Mouse (Mus musculus) limb, embryonic 15.5 days (tissue): ENCODE measurements at regions not wholly inside any gene's neighbourhood (a gene's known extent, or its start where the extent isn't known, plus 50 kb on each side); places are given as distances from the start of the nearest gene placed in this dataset.

Source experiments
- ATAC-seq: fragments of 200-750 bp; cut with Nextera tagmentation; 2 replicates; pipeline ENCODE4 v1.8.0; 2017; ENCODE audit warnings: low read depth, moderate TSS enrichment; ENCODE audit not compliant: insufficient number of reproducible peaks, low FRiP score, low TSS enrichment
- H3K27ac ChIP-seq: fragments of 300-500 bp; sonication (generic); 2 replicates; pipeline ENCODE4 v1.5.1; 2015; ENCODE audit warnings: moderate library complexity, mild to moderate bottlenecking, inconsistent platforms
- H3K27me3 ChIP-seq: fragments of 300-500 bp; sonication (generic); 2 replicates; pipeline ENCODE4 v1.6.1; 2015; ENCODE audit warnings: inconsistent platforms
- H3K36me3 ChIP-seq: fragments of 300-500 bp; sonication (generic); 2 replicates; pipeline ENCODE4 v1.6.1; 2015; ENCODE audit warnings: inconsistent platforms
- H3K4me1 ChIP-seq: fragments of 300-500 bp; sonication (generic); 2 replicates; pipeline ENCODE4 v1.6.1; 2015; ENCODE audit warnings: inconsistent platforms
- H3K4me2 ChIP-seq: fragments of 300-500 bp; sonication (generic); 2 replicates; pipeline ENCODE4 v1.6.1; 2015; ENCODE audit warnings: mild to moderate bottlenecking, inconsistent platforms
- H3K4me3 ChIP-seq: fragments of 300-500 bp; sonication (generic); 2 replicates; pipeline ENCODE4 v1.5.1; 2015; ENCODE audit warnings: mild to moderate bottlenecking, inconsistent platforms
- H3K9ac ChIP-seq: fragments of 300-500 bp; sonication (generic); 2 replicates; pipeline ENCODE4 v1.6.1; 2015; ENCODE audit warnings: inconsistent platforms
- H3K9me3 ChIP-seq: fragments of 300-500 bp; sonication (generic); 2 replicates; pipeline ENCODE4 v1.6.1; 2016; ENCODE audit warnings: inconsistent platforms
- WGBS: fragments of 180-500 bp; shearing (Covaris S2); methylation state at CpG from one replicate; pipeline ENCODE4 v1.1.7; 2015; 5-methylcytosine and 5-hydroxymethylcytosine counted together

- 35% methylated on average over 4 of the region's 4 CpGs for WGBS
- Histone ChIP-seq H3K4me1 (peaks cover 7% of the 10 kb centered on the region), H3K27ac (no peak overlapping the region), H3K9me3 (no peaks in the 10 kb centered on the region), H3K36me3 (no peaks in the 10 kb centered on the region), H3K4me2 (no peak overlapping the region), H3K27me3 (no peaks in the 10 kb centered on the region), H3K9ac (no peak overlapping the region), H3K4me3 (no peak overlapping the region)
- no peak for ATAC-seq
Measured at GRCm38 (mm10) chr17:45966736-45967135, 65.4 kb downstream of the Vegfa start.

GRCm38 (mm10) chr17:45964031-45964430 is 68.1 kb downstream of the Vegfa start:
- Histone ChIP-seq H3K36me3 (no peaks in the 10 kb centered on the region), H3K9ac (no peak overlapping the region), H3K27me3 (no peaks in the 10 kb centered on the region), H3K4me3 (no peak overlapping the region), H3K9me3 (no peaks in the 10 kb centered on the region), H3K4me2 (no peak overlapping the region), H3K27ac (no peak overlapping the region), H3K4me1 (peaks cover 7% of the 10 kb centered on the region)
- ATAC-seq, result no peak

- Histone ChIP-seq H3K9me3 (no peaks in the 10 kb centered on the region), H3K27ac (no peak overlapping the region), H3K9ac (no peak overlapping the region), H3K4me3 (no peak overlapping the region), H3K4me2 (no peak overlapping the region), H3K27me3 (no peaks in the 10 kb centered on the region), H3K4me1 (peaks cover 7% of the 10 kb centered on the region), H3K36me3 (no peaks in the 10 kb centered on the region)
- no peak for ATAC-seq
- 34% methylated on average over 3 of the region's 3 CpGs for WGBS
Measured at GRCm38 (mm10) chr17:45963332-45963731, 68.8 kb downstream of the Vegfa start.

GRCm38 (mm10) chr17:45961626-45962319 is 70.4 kb downstream of the Vegfa start:
- H3K9ac ChIP-seq, result no peak overlapping the region
- 71% methylated on average over 16 of the region's 16 CpGs for WGBS
- H3K9me3 ChIP-seq, result no peaks in the 10 kb centered on the region
- H3K4me2 ChIP-seq, result no peak overlapping the region
- H3K4me3 ChIP-seq, result no peak overlapping the region
- H3K4me1 ChIP-seq, result peaks cover 4% of the 10 kb centered on the region
- H3K27me3 ChIP-seq, result no peaks in the 10 kb centered on the region
- H3K27ac ChIP-seq, result no peak overlapping the region
- no peak for ATAC-seq
- no peaks in the 10 kb centered on the region for H3K36me3 ChIP-seq

GRCm38 (mm10) chr17:45958094-45958881 is 73.9 kb downstream of the Vegfa start:
- Histone ChIP-seq H3K4me3 (no peak overlapping the region), H3K27ac (no peak overlapping the region), H3K27me3 (no peaks in the 10 kb centered on the region), H3K36me3 (no peaks in the 10 kb centered on the region), H3K9me3 (no peaks in the 10 kb centered on the region), H3K4me2 (no peak overlapping the region), H3K4me1 (peaks cover 5% of the 10 kb centered on the region; the same call in 1 of the 2 replicates), H3K9ac (no peak overlapping the region)
- ATAC-seq, result no peak
- WGBS, result 77% methylated on average over 7 of the region's 7 CpGs

GRCm38 (mm10) chr17:45955481-45955880 is 76.7 kb downstream of the Vegfa start:
- H3K9me3 ChIP-seq, result no peaks in the 10 kb centered on the region
- H3K27me3 ChIP-seq, result no peaks in the 10 kb centered on the region
- H3K36me3 ChIP-seq, result no peaks in the 10 kb centered on the region
- H3K4me3 ChIP-seq, result no peak overlapping the region
- H3K27ac ChIP-seq, result no peak overlapping the region
- no peak for ATAC-seq
- H3K4me2 ChIP-seq, result no peak overlapping the region
- H3K4me1 ChIP-seq, result peaks cover 5% of the 10 kb centered on the region; the same call in 1 of the 2 replicates
- H3K9ac ChIP-seq, result no peak overlapping the region
- WGBS, result 58% methylated on average over 10 of the region's 10 CpGs

GRCm38 (mm10) chr17:45954824-45955223 is 77.3 kb downstream of the Vegfa start:
- Histone ChIP-seq H3K9me3 (no peaks in the 10 kb centered on the region), H3K4me2 (no peak overlapping the region), H3K4me1 (peaks cover 5% of the 10 kb centered on the region; the same call in 1 of the 2 replicates), H3K36me3 (no peaks in the 10 kb centered on the region), H3K27ac (no peak overlapping the region), H3K27me3 (no peaks in the 10 kb centered on the region), H3K9ac (no peak overlapping the region), H3K4me3 (no peak overlapping the region)
- 86% methylated on average over 7 of the region's 7 CpGs for WGBS
- no peak for ATAC-seq

- no peak overlapping the region for H3K27ac ChIP-seq
- no peaks in the 10 kb centered on the region for H3K9me3 ChIP-seq
- H3K4me3 ChIP-seq, result no peak overlapping the region
- peaks cover 5% of the 10 kb centered on the region; the same call in 1 of the 2 replicates for H3K4me1 ChIP-seq
- ATAC-seq, result no peak
- H3K9ac ChIP-seq, result no peak overlapping the region
- H3K27me3 ChIP-seq, result no peaks in the 10 kb centered on the region
- H3K4me2 ChIP-seq, result no peak overlapping the region
- no peaks in the 10 kb centered on the region for H3K36me3 ChIP-seq
- 79% methylated on average over 8 of the region's 8 CpGs for WGBS
Measured at GRCm38 (mm10) chr17:45953523-45953922, 78.6 kb downstream of the Vegfa start.

GRCm38 (mm10) chr17:45950533-45951164 is 81.5 kb downstream of the Vegfa start:
- Histone ChIP-seq H3K4me3 (no peak overlapping the region), H3K36me3 (no peaks in the 10 kb centered on the region), H3K4me2 (no peak overlapping the region), H3K4me1 (no peaks in the 10 kb centered on the region), H3K9ac (no peak overlapping the region), H3K9me3 (no peaks in the 10 kb centered on the region), H3K27me3 (no peaks in the 10 kb centered on the region), H3K27ac (no peak overlapping the region)
- WGBS, result 54% methylated on average over 9 of the region's 9 CpGs
- no peak for ATAC-seq

GRCm38 (mm10) chr17:45949141-45949540 is 83.0 kb downstream of the Vegfa start:
- Histone ChIP-seq H3K4me2 (no peak overlapping the region), H3K27me3 (no peaks in the 10 kb centered on the region), H3K4me3 (no peak overlapping the region), H3K9me3 (no peaks in the 10 kb centered on the region), H3K27ac (no peak overlapping the region), H3K4me1 (no peaks in the 10 kb centered on the region), H3K36me3 (no peaks in the 10 kb centered on the region), H3K9ac (no peak overlapping the region)
- ATAC-seq, result no peak
- 74% methylated on average over 6 of the region's 6 CpGs for WGBS

- no peak overlapping the region for H3K9ac ChIP-seq
- no peak overlapping the region for H3K4me3 ChIP-seq
- no peaks in the 10 kb centered on the region for H3K27me3 ChIP-seq
- H3K9me3 ChIP-seq, result no peaks in the 10 kb centered on the region
- no peak overlapping the region for H3K27ac ChIP-seq
- H3K4me1 ChIP-seq, result no peaks in the 10 kb centered on the region
- ATAC-seq, result no peak
- WGBS, result 48% methylated on average over 5 of the region's 5 CpGs
- H3K36me3 ChIP-seq, result no peaks in the 10 kb centered on the region
- H3K4me2 ChIP-seq, result no peak overlapping the region
Measured at GRCm38 (mm10) chr17:45948314-45948935, 83.7 kb downstream of the Vegfa start.

- H3K4me1 ChIP-seq, result no peaks in the 10 kb centered on the region
- H3K9ac ChIP-seq, result no peak overlapping the region
- H3K27me3 ChIP-seq, result no peaks in the 10 kb centered on the region
- 0 out of 2 replicates have a peak, but pooled peaks have one; percentile 48 for ATAC-seq
- no peak overlapping the region for H3K4me2 ChIP-seq
- WGBS, result 48% methylated on average over 3 of the region's 3 CpGs
- H3K27ac ChIP-seq, result no peak overlapping the region
- no peaks in the 10 kb centered on the region for H3K9me3 ChIP-seq
- no peaks in the 10 kb centered on the region for H3K36me3 ChIP-seq
- H3K4me3 ChIP-seq, result no peak overlapping the region
Measured at GRCm38 (mm10) chr17:45945005-45945404, 87.2 kb downstream of the Vegfa start.
